Mouse (Mus musculus): ENCODE data around the gene Mettl24. TPM values are rescaled to one million over a fixed set of nuclear protein-coding genes. Genes with fewer than 3 reads are reported as not detected.
"Not testable (repeated sequence)": the region's sequence is repeated elsewhere in the genome, so short reads cannot be mapped to it uniquely, and the experiment has no call there.

Gene Mettl24
- total RNA-seq, 2 experiments from 2014 or later, result 1.2 to 1.9 TPM

DNA sequence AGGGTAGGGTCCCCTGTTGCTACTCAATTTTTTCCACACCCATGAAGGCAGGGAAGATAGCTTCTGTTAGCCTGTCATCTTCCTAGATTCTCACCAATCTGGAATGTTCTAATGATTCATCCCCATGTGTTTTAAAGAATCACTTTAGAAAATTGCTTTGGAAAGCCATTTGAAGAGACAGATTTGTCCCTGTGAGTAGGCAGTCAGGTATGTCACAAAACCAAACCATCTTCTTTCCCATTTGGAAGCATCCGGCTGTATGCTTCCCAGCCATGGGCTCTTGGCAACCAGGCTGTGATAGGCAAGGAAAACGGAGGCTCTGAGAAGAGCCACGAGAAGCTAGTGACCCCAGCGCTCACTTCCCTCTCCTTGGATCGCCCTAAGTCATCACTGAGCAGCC is 47.1 kb downstream of the Mettl24 start:
- peak; percentile 5 to 52 for DNase-seq (ENCODE audit: low spot score in 2 of 2)

DNA sequence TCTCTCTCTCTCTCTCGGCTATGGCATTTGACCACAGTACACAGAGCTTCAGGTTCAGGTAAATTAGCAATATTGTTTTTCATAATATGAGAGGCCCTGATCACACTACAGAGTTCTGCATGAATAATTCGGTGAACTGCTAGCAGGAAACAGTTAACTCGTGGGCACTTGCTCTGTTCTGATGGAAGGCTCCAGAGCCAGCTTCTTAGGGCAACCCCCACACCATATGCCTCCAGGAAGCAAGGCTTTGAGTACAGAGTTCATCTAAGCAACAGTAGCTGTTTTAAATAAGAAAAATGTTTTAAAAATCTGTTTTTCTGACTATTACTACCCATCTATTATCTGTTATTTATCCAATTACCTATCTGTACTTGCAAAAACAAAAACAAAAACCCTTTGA is 50.2 kb downstream of the Mettl24 start:
- peak in 1 of 2 experiments; percentile 63 for DNase-seq (ENCODE audit: low spot score in 2 of 2)

GRCm38 (mm10) chr10:40736172-40736571 is 53.1 kb downstream of the Mettl24 start:
- DNase-seq (ENCODE audit: low spot score in 2 of 2), result no peak

GRCm38 (mm10) chr10:40737274-40738112 is 54.4 kb downstream of the Mettl24 start:
- no peak for DNase-seq (ENCODE audit: low spot score in 2 of 2)

DNA sequence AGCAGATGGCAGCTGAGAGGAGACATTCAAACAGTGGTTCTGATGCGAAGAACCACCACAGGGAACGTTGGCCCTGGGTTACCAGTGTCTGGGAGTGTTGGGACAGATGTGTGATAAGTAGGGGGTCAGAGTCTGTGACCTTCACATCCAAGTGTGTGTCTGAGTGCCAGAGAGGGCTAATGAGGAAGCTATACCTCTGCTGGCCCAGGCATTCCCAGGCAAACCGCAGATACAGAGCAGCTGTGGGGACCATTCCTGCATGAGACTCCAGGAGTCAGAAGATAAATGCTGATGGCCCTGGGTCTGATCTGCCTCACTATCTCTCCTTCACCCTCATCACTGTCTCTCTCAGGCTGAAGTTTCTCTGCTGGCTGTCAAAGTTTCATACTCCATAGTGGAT is 57.6 kb downstream of the Mettl24 start:
- DNase-seq (ENCODE audit: low spot score in 2 of 2), result no peak

- no peak for DNase-seq (ENCODE audit: low spot score in 2 of 2)
Observed at GRCm38 (mm10) chr10:40750293-40751047, 67.4 kb downstream of the Mettl24 start.

- no peak for DNase-seq (ENCODE audit: low spot score in 2 of 2)
Observed at GRCm38 (mm10) chr10:40751157-40751556, 68.1 kb downstream of the Mettl24 start.

GRCm38 (mm10) chr10:40753036-40753435 is 70.0 kb downstream of the Mettl24 start:
- DNase-seq (ENCODE audit: low spot score in 2 of 2), result no peak

DNA sequence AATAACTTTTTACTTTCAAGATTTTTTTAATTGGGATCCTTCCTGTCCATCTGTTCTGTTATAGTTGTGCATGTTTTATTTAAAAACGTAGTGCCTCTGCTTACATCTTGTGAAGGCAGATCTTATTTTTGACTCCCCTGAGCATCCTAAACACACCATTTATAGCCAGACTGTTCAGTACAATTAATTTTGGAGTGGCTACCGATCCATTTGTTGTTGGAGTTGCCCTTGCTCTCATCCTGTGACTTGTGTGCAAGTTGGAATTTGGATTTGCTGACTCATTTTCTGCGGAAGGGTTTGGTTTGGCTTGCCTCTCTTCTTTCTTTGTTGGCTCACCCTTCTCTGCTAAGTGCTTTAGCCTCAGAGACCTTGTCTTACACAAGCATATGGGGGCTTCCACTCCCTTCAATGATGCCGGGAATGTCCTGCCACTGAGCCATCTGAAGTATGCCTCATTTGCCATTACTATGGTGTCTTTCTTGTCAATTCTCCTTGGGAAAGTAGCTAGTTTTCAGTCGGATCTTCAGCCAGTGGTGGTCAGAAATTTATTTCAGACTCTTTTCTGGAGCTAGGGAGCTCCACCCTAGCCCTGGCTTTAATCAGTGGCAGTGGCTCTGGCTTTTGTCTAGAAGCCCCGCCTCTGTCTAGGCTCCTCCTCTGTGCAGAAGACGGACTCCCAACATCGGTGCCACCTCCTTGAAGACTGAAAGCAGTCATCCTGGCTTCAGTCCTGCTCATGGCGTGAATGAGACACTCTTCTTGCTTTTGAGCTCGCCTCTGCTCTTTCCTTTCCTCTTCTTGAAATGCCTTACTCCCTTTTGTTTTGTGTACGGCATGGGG is 75.3 kb downstream of the Mettl24 start:
- DNase-seq (ENCODE audit: low spot score in 2 of 2), result no peak

- DNase-seq (ENCODE audit: low spot score in 2 of 2), result not testable (repeated sequence)
Observed at GRCm38 (mm10) chr10:40759391-40760194, 76.5 kb downstream of the Mettl24 start.

- no peak for DNase-seq (ENCODE audit: low spot score in 2 of 2)
Observed at GRCm38 (mm10) chr10:40760195-40761009, 77.3 kb downstream of the Mettl24 start.

DNA sequence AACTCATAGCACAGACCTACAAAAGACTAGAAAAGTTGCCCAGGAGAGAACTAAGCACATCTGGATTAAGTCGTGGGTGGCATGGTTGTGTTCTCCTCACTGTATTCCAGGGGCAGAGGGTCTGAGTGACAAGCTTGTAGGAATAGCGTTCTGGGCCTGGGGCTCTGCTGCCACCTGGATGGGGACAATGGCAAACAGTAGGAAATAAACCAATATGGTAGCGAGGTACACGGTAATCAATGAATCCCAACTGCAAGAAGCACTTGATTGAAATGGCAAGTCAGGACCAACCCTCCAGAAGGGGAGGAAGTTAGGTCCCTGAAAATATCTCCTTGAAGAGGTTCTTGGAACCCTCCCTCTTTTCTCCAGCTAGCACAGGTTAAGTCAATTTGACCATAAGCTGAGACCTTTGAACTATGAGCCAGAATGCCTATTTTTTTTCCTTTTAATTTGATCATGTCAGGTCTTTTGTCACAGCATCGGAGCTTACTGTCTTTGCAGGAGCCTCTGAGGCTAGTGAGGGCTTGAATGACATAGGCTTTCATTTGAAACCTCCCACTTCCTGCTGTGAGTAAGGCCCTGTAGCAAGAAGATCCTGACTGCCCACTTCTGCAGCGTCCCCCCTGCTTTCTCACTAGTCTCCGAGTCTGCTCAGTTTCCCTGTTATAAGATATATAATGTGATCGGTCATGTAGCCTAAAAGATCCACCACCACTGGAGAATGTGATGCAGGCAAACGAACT is 78.1 kb downstream of the Mettl24 start:
- no peak for DNase-seq (ENCODE audit: low spot score in 2 of 2)

DNA sequence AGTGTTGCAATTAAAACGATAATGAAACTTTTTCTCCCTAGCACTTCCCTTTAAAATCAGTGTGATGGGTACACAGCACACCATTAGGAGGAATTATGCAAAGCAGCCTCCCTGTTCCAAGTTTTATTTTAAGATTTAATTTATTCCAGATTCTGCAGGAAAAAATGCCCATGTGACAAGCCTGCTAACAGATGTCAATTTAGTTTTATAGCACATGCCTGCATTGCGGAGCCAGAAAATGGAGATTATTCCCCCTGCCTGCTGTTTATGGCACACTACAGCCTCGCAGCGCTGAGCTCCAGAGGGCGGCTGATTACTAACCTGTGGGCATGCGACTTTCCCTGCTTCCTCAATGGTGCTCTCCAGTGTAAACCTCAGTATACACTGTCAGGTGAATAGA is 79.5 kb downstream of the Mettl24 start:
- DNase-seq (ENCODE audit: low spot score in 2 of 2), result peak in 1 of 2 experiments; percentile 86

- no peak for DNase-seq (ENCODE audit: low spot score in 2 of 2)
Observed at GRCm38 (mm10) chr10:40763084-40763720, 80.1 kb downstream of the Mettl24 start.

- no peak for DNase-seq (ENCODE audit: low spot score in 2 of 2)
Observed at GRCm38 (mm10) chr10:40772266-40772665, 89.2 kb downstream of the Mettl24 start.

DNA sequence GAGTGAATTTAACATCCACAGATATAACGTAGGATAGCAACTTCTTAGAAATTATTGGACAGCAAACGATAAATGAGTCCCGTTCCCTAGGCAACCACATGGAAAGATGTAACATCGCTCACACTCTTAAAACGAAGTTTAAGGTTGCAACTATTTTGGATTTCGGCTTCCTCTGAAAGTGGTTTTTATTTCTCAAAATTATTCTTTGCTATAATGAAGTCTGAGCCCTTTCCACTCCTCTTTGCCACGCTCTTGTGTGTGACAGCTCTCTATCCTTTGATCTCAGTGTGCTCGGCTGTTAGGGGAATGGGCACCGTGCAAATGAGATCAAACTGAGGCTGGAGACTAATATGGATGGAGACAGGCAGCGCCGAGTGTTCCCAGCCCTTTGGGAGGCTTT is 92.1 kb downstream of the Mettl24 start:
- no peak for DNase-seq (ENCODE audit: low spot score in 2 of 2)

- no peak for DNase-seq (ENCODE audit: low spot score in 2 of 2)
Observed at GRCm38 (mm10) chr10:40775655-40776054, 92.6 kb downstream of the Mettl24 start.

GRCm38 (mm10) chr10:40777171-40777570 is 94.1 kb downstream of the Mettl24 start:
- DNase-seq (ENCODE audit: low spot score in 2 of 2), result no peak
